Mouse (Mus musculus) erythroblast, embryonic 14.5 days (primary cell): ENCODE results near the gene Pkd1l2. TPM values are rescaled to one million over a fixed set of nuclear protein-coding genes. Genes with fewer than 3 reads are reported as not detected.

Source experiments
- H3K27me3 ChIP-seq: 2 replicates; pipeline ENCODE4 v1.6.1; 2012; ENCODE audit warnings: inconsistent platforms; ENCODE audit not compliant: control insufficient read depth
- H3K36me3 ChIP-seq: 2 replicates; pipeline ENCODE4 v1.6.1; 2012; ENCODE audit warnings: mild to moderate bottlenecking, inconsistent platforms; ENCODE audit not compliant: control insufficient read depth
- H3K4me1 ChIP-seq: 2 replicates; pipeline ENCODE4 v1.6.1; 2012; ENCODE audit warnings: inconsistent platforms; ENCODE audit not compliant: control insufficient read depth
- H3K4me3 ChIP-seq: replicated peaks from 2 replicates; pipeline ENCODE3; 2012; ENCODE audit warnings: moderate library complexity, mild to moderate bottlenecking, inconsistent platforms
- H3K9me3 ChIP-seq: 2 replicates; pipeline ENCODE4 v1.6.1; 2012; ENCODE audit warnings: low read length, inconsistent platforms, mixed read lengths; ENCODE audit not compliant: control insufficient read depth
- GATA1 ChIP-seq: IDR thresholded peaks from 2 replicates; pipeline ENCODE4 v1.6.1; 2012; ENCODE audit warnings: low read length, inconsistent platforms, mixed read lengths
- TAL1 ChIP-seq: IDR thresholded peaks from 3 replicates; pipeline ENCODE4 v1.6.1; 2012; ENCODE audit warnings: low read length, inconsistent platforms, mixed read lengths
- polyA plus RNA-seq: library from polyadenylated mRNA; stranded (reverse); fragments of >175 nt; gene quantifications from 2 replicates; pipeline ENCODE4 v1.2.3, GENCODE M21; 2012

Pkd1l2 gene
- polyA plus RNA-seq, 1 experiment = not detected

- Histone ChIP-seq H3K9me3 (peaks cover 2% of the 10 kb centered on the region; the same call in 1 of the 2 replicates), H3K27me3 (no peaks in the 10 kb centered on the region), H3K4me3 (no peak overlapping the region), H3K4me1 (peaks cover 26% of the 10 kb centered on the region), H3K36me3 (no peaks in the 10 kb centered on the region)
- no peak for TF ChIP-seq GATA1
- TF ChIP-seq TAL1 = no peak
Measured at GRCm38 (mm10) chr8:117094053-117094452, 11.8 kb upstream of the Pkd1l2 start.

GRCm38 (mm10) chr8:117089802-117090201, 7.6 kb upstream of the Pkd1l2 start:
- peaks cover 60% of the 10 kb centered on the region for H3K4me1 ChIP-seq
- no peak overlapping the region for H3K4me3 ChIP-seq
- no peaks in the 10 kb centered on the region for H3K27me3 ChIP-seq
- TF ChIP-seq GATA1 (no peak), TAL1 (no peak)
- H3K9me3 ChIP-seq = peaks cover 4% of the 10 kb centered on the region
- no peaks in the 10 kb centered on the region; the same call in 1 of the 2 replicates for H3K36me3 ChIP-seq

GRCm38 (mm10) chr8:117087036-117087435, 4.8 kb upstream of the Pkd1l2 start:
- Histone ChIP-seq H3K9me3 (peaks cover 4% of the 10 kb centered on the region), H3K27me3 (peaks cover 3% of the 10 kb centered on the region), H3K36me3 (no peaks in the 10 kb centered on the region; the same call in 1 of the 2 replicates), H3K4me3 (no peak overlapping the region), H3K4me1 (peaks cover 81% of the 10 kb centered on the region)
- no peak for TF ChIP-seq GATA1
- no peak for TF ChIP-seq TAL1

DNA sequence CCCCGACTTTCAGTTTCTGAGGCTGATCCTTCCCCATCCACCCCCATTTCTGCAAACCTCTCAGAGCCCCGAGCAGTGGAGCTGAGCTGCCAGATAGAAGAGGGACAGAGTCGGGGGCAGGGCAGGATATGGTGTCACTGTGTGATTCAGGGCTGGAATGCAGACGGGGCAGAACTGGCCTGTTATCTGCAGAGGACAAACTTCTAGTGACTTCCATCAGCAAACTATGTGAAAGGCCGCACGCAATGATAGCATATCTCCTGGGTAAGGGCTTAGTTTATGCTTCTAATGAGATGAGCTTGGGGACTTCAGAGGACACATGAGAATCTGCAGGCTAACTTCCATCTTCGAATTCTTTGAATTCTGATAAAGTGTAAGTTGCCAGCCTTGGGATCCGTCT, 3.3 kb upstream of the Pkd1l2 start:
- Histone ChIP-seq H3K4me3 (peak overlapping the region; percentile 25), H3K9me3 (peaks cover 4% of the 10 kb centered on the region), H3K4me1 (peaks cover 85% of the 10 kb centered on the region), H3K36me3 (no peaks in the 10 kb centered on the region; the same call in 1 of the 2 replicates), H3K27me3 (peaks cover 15% of the 10 kb centered on the region)
- peak; percentile 79 for TF ChIP-seq GATA1
- TF ChIP-seq TAL1 = peak; percentile 55

- TF ChIP-seq TAL1 (no peak), GATA1 (no peak)
- Histone ChIP-seq H3K9me3 (peaks cover 4% of the 10 kb centered on the region), H3K27me3 (peaks cover 20% of the 10 kb centered on the region), H3K4me3 (no peak overlapping the region), H3K36me3 (no peaks in the 10 kb centered on the region; the same call in 1 of the 2 replicates), H3K4me1 (peaks cover 69% of the 10 kb centered on the region)
Measured at GRCm38 (mm10) chr8:117082947-117083559, 804 bp upstream of the Pkd1l2 start.

DNA sequence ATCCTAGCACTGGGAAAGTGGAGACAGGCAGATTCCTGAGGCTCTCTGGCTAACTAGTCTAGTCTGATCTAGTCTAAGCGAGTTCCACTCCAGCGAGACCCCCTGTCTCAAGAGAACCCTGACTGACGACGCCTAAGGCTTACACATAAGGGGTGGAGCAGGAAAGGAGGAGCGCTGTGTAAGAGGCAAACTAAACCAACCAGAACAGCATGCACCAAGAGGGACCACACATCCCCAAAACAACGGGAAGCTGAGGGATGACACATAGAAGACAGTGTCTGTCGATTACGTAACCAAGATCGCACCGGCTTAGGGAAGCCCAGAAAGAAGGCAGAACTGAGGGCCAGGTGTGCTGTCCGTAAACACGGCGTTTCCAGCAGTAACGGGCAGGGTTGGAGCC, 2.6 kb downstream of the Pkd1l2 start:
- Histone ChIP-seq H3K27me3 (peaks cover 20% of the 10 kb centered on the region), H3K36me3 (no peaks in the 10 kb centered on the region), H3K4me1 (peaks cover 66% of the 10 kb centered on the region), H3K4me3 (no peak overlapping the region), H3K9me3 (no peaks in the 10 kb centered on the region)
- TF ChIP-seq TAL1 = no peak
- no peak for TF ChIP-seq GATA1

- Histone ChIP-seq H3K36me3 (no peaks in the 10 kb centered on the region), H3K4me3 (no peak overlapping the region), H3K27me3 (peaks cover 20% of the 10 kb centered on the region), H3K9me3 (no peaks in the 10 kb centered on the region), H3K4me1 (peaks cover 66% of the 10 kb centered on the region)
- TF ChIP-seq GATA1 (no peak), TAL1 (no peak)
Measured at GRCm38 (mm10) chr8:117078367-117078926, 3.8 kb downstream of the Pkd1l2 start.

GRCm38 (mm10) chr8:117074350-117075182, 7.7 kb downstream of the Pkd1l2 start:
- H3K4me1 ChIP-seq = peaks cover 45% of the 10 kb centered on the region
- no peak for TF ChIP-seq TAL1
- TF ChIP-seq GATA1 = no peak
- no peaks in the 10 kb centered on the region for H3K36me3 ChIP-seq
- no peaks in the 10 kb centered on the region for H3K9me3 ChIP-seq
- H3K27me3 ChIP-seq = peaks cover 1% of the 10 kb centered on the region
- H3K4me3 ChIP-seq = no peak overlapping the region

DNA sequence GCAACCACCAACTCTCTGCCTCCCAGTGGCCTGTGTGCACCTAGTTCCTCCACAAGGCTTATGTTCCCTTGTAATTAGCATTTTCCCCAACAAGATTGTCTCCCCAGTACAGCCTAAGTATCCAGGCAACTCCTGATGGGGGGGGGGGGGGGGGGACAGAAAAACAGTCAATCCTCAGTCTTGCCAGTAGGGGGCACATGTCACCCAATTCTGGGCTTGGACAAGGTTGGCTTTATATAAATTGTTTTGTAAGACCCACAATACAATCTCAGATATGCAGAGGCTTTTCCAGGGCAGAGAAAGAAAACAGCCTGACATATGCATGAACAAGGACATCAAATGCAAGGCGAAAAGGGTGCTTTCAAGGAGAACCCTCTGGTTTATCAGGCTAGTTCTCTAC, 12.5 kb downstream of the Pkd1l2 start:
- Histone ChIP-seq H3K36me3 (no peaks in the 10 kb centered on the region), H3K27me3 (no peaks in the 10 kb centered on the region), H3K9me3 (no peaks in the 10 kb centered on the region), H3K4me3 (no peak overlapping the region), H3K4me1 (peaks cover 19% of the 10 kb centered on the region)
- TF ChIP-seq TAL1 = no peak
- no peak for TF ChIP-seq GATA1
